Mouse (Mus musculus): ENCODE data around the gene Pgam2.

Gene Pgam2

GRCm38 (mm10) chr11:5805711-5806110, 2.2 kb upstream of the Pgam2 start:
- DNase-seq (ENCODE audit: low spot score in 2 of 2): no peak

- no peak for DNase-seq (ENCODE audit: low spot score in 2 of 2)
Measured at GRCm38 (mm10) chr11:5804174-5804573, 641 bp upstream of the Pgam2 start.

- DNase-seq (ENCODE audit: low spot score in 2 of 2): no peak
Measured at GRCm38 (mm10) chr11:5802457-5803217, 896 bp downstream of the Pgam2 start.

DNA sequence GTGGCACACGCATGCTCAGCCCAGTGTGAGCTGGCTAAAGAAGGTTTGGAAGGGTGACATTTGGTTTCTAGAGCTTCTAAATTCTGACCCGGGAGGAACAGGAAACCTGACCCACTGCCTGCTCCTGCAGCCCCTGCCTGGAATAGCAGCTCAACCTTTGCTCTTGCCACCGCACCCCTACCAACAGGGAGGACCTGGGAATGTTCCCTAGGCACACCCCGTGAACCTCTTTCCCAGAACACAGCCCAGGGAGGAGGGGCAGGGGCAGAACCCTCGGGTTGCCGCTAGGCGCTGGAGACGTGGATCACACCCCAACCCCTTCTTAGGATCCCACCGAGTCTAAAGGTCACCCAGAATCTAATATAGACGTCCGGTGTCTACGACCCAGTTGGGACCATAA, 1.5 kb downstream of the Pgam2 start:
- no peak for DNase-seq (ENCODE audit: low spot score in 2 of 2)

GRCm38 (mm10) chr11:5801511-5801910, 2.0 kb downstream of the Pgam2 start:
- DNase-seq (ENCODE audit: low spot score in 2 of 2): no peak

DNA sequence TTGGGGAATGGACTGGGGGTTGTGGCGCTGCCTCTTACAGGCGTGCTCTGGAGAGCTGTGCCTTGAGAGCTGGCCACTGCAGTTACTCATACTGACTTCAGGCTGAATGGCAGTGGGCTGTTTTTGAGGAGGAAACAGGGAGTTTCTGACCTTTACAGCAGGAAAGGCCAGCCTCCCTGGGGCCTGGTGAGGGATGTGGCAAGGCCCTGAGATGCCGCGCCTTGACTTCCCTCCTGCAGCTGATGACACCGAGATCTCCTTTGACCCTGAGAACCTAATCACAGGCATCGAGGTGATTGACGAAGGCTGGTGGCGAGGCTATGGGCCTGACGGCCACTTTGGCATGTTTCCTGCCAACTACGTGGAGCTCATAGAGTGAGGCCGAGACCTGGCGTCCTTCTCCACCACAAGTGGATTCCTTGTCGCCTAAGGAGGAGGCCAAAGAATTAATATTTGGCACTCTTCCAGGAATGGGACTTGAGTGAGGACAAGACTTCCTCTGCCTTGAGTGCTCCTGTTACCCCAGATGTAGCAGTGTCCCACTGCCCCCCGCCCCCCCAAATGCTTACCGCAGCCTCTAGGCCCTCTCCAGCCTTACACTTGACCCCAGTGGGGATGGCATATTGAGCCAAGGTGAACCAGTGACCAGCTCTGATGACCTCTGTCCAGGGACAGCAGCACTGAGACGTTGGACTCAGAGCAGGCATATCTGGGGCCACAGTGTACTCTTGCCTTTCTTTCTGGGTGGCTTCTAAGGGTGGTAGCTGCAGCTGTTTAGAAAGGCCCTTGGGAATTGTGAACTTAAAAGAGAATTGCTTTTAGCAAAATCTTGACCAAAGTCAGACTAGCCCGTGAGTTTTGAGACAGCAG, 3.7 kb downstream of the Pgam2 start:
- DNase-seq (ENCODE audit: low spot score in 2 of 2): no peak

- DNase-seq (ENCODE audit: low spot score in 2 of 2): no peak
Measured at GRCm38 (mm10) chr11:5797928-5798327, 5.6 kb downstream of the Pgam2 start.

DNA sequence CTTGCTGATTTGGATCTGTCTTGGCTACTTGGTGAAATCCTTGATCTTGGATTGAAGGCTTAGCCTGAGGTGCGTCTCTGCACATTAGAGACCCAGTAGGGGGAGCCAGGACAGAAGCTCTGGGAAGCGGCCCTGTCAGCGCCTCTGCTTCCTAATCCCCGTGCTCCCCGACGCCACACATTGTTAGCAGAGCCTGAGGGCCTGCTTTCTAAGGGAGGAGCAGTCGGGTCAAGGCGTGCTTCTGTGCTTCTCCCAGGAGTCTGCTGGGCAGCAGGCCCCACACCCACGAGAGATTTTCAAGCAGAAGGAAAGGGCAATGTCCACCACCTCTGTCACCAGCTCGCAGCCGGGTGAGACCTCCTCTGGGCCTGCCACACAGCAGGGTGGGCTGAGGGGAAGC, 6.2 kb downstream of the Pgam2 start:
- no peak for DNase-seq (ENCODE audit: low spot score in 2 of 2)

- DNase-seq (ENCODE audit: low spot score in 2 of 2): no peak
Measured at GRCm38 (mm10) chr11:5796939-5797338, 6.6 kb downstream of the Pgam2 start.

DNA sequence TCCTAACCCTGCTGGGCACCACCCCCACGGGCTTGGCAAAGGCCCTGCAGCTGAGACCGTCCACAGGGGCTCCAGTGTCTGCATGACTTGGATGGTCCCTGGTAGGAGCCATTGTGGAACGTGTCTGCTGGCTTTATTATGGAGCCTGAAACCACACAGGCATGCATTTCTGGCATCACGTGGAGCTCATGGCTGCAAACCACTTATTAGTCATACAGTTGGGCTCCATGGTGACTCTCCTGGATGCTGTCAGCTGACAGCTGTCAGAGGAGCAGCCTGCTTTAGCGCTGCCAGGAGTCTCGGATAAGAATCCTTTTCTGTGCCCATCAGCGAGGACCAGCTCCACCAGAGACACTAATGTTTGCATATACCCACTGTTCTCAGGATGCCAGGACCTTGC, 7.8 kb downstream of the Pgam2 start:
- no peak for DNase-seq (ENCODE audit: low spot score in 2 of 2)

DNA sequence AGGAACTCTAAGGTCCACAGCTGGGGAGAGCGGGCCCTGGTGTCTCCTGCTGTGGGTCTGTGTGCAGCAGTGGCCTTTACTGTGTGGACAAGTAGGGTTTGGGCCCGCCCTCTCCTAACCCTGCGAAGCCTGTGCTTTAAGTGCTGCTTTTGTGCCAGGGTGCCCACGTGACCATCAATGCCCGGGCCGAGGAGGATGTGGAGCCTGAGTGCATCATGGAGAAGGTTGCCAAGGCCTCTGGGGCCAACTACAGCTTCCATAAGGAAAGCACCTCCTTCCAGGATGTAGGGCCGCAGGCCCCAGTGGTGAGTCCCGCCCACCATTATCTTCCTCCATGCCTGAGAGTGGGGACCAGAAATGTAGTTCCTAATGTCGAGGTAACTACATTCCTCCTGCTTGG, 8.2 kb downstream of the Pgam2 start:
- no peak for DNase-seq (ENCODE audit: low spot score in 2 of 2)

DNA sequence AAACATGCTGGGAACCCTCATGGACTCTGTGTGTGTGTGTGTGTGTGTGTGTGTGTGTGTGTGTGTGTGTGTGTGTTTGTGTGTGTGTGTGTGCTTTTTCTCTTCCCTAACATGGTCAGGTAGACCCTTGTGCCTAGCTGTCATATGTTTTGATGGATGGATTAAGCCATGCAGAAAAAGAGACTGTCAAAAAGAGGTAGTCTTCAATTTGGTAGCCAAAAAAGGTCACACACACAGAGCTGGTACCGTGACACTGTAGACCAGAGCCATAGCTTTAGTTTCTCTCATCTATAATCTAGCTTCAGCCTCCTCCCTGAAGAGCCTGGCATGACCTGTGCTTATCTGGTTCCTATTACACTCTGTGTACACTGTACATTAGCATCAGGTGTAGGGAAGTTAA, 13.1 kb downstream of the Pgam2 start:
- no peak for DNase-seq (ENCODE audit: low spot score in 2 of 2)

DNA sequence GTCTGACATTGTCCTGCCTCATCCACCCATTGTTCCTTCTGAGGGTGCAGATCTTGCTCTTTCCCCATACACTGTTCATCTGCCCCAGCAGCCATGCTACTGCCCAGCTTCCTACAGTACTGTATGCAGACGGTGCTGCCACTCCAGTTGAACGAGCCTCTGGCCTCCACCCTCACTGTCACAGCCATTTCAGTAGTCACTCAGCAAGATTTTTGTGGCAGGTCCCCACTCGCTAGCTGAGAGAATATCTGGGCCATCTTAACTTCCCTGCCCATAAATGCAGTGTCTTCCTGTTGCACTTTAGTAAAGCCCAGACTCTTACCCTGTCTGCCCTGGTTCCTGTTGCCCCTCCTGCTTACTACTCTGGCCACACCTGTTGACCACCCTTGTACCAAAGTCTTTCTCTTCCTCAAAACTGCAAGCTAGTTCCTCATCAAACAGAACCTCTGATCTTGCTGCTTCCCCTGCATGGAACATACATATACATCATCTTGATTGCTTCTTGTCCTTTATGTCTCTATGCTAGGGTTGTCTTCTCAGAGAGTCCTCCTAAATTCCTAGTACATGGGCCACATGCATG, 13.7 kb downstream of the Pgam2 start:
- DNase-seq (ENCODE audit: low spot score in 2 of 2): no peak

DNA sequence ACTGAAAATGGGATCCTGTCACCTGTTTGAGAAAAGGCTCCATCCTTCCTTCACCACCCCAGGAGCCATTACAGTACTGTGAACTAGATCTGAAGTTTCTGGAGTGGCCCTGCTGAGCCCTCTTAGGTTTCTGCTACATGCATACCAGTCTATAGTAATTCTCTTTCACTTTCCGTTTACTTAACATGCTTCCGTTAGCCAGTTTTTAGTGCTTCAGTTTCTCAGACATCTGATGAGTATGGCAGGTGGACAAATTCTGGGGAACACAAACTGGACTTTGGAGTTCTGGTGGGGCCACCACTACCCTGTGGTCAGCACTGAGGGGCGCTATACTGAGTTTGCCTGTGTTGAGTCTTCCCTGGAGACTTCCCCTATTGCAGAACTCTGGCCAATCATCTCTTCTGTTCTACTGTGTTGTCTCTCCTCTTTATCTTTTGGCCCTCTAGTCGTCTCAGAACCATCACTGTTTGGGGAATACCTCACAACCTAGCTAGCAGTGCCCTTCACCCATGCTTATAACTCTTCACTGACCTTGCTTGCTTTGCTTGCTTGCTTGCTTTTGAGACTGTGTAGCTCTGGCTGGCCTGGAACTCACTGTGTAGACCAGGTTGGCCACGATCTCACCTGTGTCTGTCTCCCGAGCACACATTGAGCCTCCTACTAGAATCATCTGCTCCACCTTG, 14.3 kb downstream of the Pgam2 start:
- DNase-seq (ENCODE audit: low spot score in 2 of 2): no peak

- DNase-seq (ENCODE audit: low spot score in 2 of 2): peak; percentile 95 to 96
Measured at GRCm38 (mm10) chr11:5788056-5789014, 15.2 kb downstream of the Pgam2 start, which contains the start of gene Dbnl. Gene Dbnl, plus strand, starts transcription at chr11:5788488.

DNA sequence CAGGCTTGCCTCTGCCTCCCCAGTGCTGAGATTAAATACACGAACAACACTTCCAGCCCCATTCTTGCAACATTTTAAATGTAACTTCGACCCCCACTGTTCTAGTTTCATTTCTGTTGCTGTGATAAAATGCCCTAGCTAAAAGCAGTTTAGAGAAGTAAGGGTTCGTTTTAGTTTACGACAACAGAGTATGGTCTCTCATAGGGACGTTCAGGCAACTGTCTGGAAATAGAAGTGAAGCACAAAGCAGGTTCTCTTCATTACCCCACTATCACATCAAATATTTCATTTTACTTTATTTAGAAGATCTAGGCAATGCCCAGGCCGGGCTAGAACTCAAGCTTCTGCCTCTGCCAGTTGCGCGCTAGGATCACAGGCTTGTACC, 15.9 kb downstream of the Pgam2 start:
- no peak for DNase-seq (ENCODE audit: low spot score in 2 of 2)

DNA sequence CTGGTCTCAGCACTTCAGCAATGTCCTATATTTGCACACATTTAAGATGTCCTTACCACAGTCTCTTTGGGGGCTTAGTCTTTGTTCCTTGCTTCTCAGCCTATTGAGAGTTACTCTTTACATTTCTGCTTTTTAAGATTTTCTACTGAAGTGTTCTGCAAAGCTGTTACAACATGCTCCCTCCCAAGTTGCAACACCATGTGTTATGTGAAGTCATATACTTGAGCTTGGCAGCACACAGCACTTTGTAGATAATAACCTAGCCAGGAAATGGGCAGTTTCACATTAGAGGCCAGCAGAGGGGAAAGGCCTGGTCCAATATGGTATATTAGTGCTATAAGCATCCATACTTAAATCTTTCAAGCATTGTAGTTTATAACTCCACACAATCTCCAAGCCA, 17.8 kb downstream of the Pgam2 start:
- DNase-seq (ENCODE audit: low spot score in 2 of 2): no peak

DNA sequence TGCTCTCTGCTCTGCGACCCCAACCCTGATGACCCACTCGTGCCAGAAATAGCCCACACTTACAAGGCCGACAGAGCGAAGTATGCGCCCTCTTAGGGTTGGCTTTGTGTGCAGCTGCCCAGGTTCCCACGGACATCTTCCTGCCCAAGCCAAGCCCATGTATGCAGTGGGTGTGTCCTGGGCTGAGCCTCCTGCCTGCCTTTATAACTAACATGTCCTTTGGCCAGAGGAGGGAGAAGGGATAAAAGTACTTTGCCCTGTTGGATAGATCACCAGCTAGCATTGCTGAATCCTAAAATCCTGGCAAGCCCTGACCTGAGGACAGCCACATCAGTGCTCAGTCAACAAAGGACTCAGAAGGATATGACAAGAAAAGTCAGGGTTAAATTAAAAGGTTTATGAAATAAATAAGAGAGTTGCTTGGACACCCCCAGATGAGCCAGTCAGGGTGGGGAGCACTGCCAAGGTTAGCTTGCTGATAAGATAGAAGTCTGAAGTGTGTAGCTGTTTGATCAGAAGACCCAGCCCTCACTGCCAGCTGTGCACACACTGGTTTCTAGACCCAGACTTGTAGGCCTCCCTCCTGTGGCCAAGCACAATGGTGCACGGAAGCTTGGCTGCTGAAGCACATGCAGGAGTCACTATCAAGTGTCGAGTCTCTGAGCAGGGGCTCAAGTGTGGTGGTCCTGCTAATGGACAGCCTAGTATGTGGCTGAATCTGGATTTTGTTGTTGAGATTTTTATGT, 21.2 kb downstream of the Pgam2 start:
- no peak for DNase-seq (ENCODE audit: low spot score in 2 of 2)

DNA sequence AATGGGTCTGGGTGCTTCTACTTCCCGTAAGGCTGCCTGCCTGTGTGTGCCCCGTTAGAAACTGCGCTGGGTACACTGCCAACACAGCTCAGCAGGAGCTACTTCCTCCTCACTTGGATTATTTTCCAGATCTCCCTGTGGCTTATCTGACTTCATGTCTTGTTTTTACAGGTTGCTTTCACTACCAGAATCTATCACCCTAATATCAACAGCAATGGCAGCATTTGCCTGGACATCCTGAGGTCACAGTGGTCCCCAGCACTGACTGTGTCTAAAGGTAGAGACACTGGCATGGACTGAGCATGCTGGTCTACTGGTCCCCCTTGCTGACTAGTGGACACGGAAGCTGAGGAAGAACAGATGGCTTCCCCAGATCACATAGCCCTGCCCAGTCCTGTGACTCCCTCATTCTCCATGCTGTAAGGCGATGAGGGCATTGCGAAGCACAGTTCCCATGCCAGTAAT, 23.5 kb downstream of the Pgam2 start:
- DNase-seq (ENCODE audit: low spot score in 2 of 2): no peak

DNA sequence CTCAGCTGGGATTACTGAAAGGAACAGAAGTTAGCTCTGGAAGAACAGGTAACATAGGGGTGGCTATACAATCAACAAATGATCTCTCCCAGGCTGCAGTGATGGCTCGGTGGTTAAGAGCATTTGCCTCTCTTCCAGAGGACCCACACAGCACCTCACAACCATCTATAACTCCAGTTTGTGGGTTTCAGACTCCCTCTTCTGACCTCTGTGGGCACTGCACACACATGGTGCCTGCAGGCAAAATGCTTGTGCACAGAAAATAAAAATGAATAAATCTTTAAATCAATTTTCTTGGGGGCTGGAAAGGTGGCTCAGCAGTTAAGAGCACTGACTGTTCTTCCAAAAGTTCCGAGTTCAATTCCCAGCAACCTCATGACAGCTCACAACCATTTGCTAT, 25.1 kb downstream of the Pgam2 start:
- DNase-seq (ENCODE audit: low spot score in 2 of 2): no peak
